Mouse (Mus musculus): Measurements from ENCODE around the gene P3h3.
"Not testable (repeated sequence)": the region's sequence is repeated elsewhere in the genome, so short reads cannot be mapped to it uniquely, and the experiment has no call there.

P3h3 gene

GRCm38 (mm10) chr6:124856916-124857839 is at the start of gene P3h3:
Gene P3h3 (minus strand): TSS chr6:124857752.
- no peak for DNase-seq (ENCODE audit: low read depth, low spot score)

- DNase-seq (ENCODE audit: low read depth, low spot score) = no peak
These were observed 47.7 kb upstream of the P3h3 start for GRCm38 (mm10) chr6:124904991-124905860.

GRCm38 (mm10) chr6:124904161-124904981 is 46.8 kb upstream of the P3h3 start:
- DNase-seq (ENCODE audit: low read depth, low spot score) = peak; percentile 36

- DNase-seq (ENCODE audit: low read depth, low spot score) = peak; percentile 75
These were observed 46.1 kb upstream of the P3h3 start for GRCm38 (mm10) chr6:124903580-124904151.

- DNase-seq (ENCODE audit: low read depth, low spot score) = no peak
These were observed 44.3 kb upstream of the P3h3 start for GRCm38 (mm10) chr6:124901851-124902250.

- DNase-seq (ENCODE audit: low read depth, low spot score) = no peak
These were observed 43.4 kb upstream of the P3h3 start for GRCm38 (mm10) chr6:124900801-124901480.

GRCm38 (mm10) chr6:124900056-124900800 is 42.7 kb upstream of the P3h3 start:
- no peak for DNase-seq (ENCODE audit: low read depth, low spot score)

- no peak for DNase-seq (ENCODE audit: low read depth, low spot score)
These were observed 40.8 kb upstream of the P3h3 start for GRCm38 (mm10) chr6:124898359-124898758.

GRCm38 (mm10) chr6:124894113-124894512 is 36.6 kb upstream of the P3h3 start:
- not testable (repeated sequence) for DNase-seq (ENCODE audit: low read depth, low spot score)

GRCm38 (mm10) chr6:124890997-124891396 is 33.4 kb upstream of the P3h3 start:
- DNase-seq (ENCODE audit: low read depth, low spot score) = no peak

GRCm38 (mm10) chr6:124888555-124889125 is 31.1 kb upstream of the P3h3 start:
- no peak for DNase-seq (ENCODE audit: low read depth, low spot score)

GRCm38 (mm10) chr6:124887986-124888385 is 30.4 kb upstream of the P3h3 start, which contains the start of gene Cd4:
Gene Cd4 (minus strand): TSS chr6:124888221.
- DNase-seq (ENCODE audit: low read depth, low spot score) = no peak

- no peak for DNase-seq (ENCODE audit: low read depth, low spot score)
These were observed 28.4 kb upstream of the P3h3 start for GRCm38 (mm10) chr6:124885956-124886381.

GRCm38 (mm10) chr6:124884714-124885500 is 27.4 kb upstream of the P3h3 start:
- DNase-seq (ENCODE audit: low read depth, low spot score) = no peak

- DNase-seq (ENCODE audit: low read depth, low spot score) = no peak
These were observed 25.8 kb upstream of the P3h3 start for GRCm38 (mm10) chr6:124883351-124883750.

GRCm38 (mm10) chr6:124881821-124882220 is 24.3 kb upstream of the P3h3 start:
- no peak for DNase-seq (ENCODE audit: low read depth, low spot score)

- DNase-seq (ENCODE audit: low read depth, low spot score) = no peak
These were observed 21.8 kb upstream of the P3h3 start for GRCm38 (mm10) chr6:124879390-124879789.

- no peak for DNase-seq (ENCODE audit: low read depth, low spot score)
These were observed 16.8 kb upstream of the P3h3 start for GRCm38 (mm10) chr6:124874348-124874747.
